8 mouse cellular contexts compared by ENCODE assay signal in the genomic region with DNA sequence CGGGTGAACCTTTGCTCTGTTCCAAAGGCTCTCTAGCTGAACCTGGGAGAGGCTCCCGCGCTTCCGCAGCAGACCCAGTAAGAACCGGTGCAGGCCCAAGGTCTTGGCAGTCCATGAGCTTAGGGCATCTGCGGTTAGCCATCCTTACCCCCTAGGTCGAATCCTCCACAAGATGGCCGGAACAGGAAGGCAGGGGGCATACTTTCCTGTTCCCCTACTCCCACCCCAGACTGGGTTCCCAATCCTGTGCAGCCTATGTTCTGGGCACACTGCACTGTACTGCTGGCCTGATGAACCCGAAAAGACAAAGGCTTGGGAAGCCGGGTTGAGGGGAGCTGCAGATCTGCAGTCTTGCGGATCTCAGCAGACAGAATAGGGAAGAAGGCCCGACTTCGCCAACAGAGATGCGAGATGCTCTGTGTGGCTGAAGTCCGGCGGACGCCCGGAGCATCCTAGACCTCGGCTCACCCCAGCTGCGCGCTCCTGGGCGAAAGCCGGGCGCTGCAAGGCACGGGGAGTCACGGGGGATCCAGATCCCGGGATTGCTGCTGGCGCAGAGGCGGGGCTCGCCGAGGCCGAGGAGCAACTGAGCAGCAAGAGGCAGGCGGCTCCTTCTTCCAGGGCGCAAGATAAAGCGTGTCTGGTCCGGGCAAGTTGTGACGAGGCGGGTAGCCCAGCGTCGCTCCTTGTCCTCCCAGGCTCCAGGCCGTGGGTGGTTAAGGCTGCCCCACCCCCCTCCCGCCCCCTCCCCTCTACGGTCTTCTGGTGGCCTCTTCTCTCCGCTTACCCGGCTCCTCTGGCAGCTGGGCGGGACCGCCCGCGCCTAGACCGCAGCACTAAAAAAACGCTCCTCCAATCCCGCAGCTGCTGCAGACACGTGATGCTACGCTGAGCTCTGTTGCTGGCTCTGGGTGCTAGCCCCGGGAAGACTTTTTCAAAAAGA. TPM values are rescaled to one million over a fixed set of nuclear protein-coding genes. Genes with fewer than 3 reads are reported as not detected.
DNase-seq lines count a peak whose midpoint lies in the region; ATAC-seq lines count a peak whose summit lies in the region.

Gene Dzip1, minus strand, starts transcription at position 788 of the 943 bp plus-strand sequence.

- WGBS in embryonic facial prominence, embryonic 14.5 days, result under 1% methylated on average over 40 of the region's 55 CpGs
- under 1% methylated on average over 55 of the region's 55 CpGs for WGBS in heart, embryonic 10.5 days
- WGBS in kidney, embryonic 14.5 days, result 1% methylated on average over 47 of the region's 55 CpGs

- H3K4me1 ChIP-seq in embryonic facial prominence, embryonic 14.5 days (ENCODE audit: control insufficient read depth, insufficient read depth, low read length), result peaks cover 36% of the 10 kb centered on the region
- H3K4me1 ChIP-seq in heart, embryonic 10.5 days, result peaks cover 33% of the 10 kb centered on the region
- peaks cover 16% of the 10 kb centered on the region for H3K4me1 ChIP-seq in kidney, embryonic 14.5 days (ENCODE audit: control insufficient read depth, insufficient read depth, low read length)

- H3K36me3 ChIP-seq in embryonic facial prominence, embryonic 14.5 days (ENCODE audit: control insufficient read depth, insufficient read depth, low read length), result peaks cover 10% of the 10 kb centered on the region; the same call in 1 of the 2 replicates
- H3K36me3 ChIP-seq in heart, embryonic 10.5 days, result peaks cover 4% of the 10 kb centered on the region; the same call in 1 of the 2 replicates
- peaks cover 5% of the 10 kb centered on the region; the same call in 1 of the 2 replicates for H3K36me3 ChIP-seq in kidney, embryonic 14.5 days (ENCODE audit: control insufficient read depth, insufficient read depth, low read length)

- peak within 1 kb of the TSS; percentile 92 for H3K4me2 ChIP-seq in embryonic facial prominence, embryonic 14.5 days (ENCODE audit: low read depth, low read length)
- peak within 1 kb of the TSS; percentile 53 for H3K4me2 ChIP-seq in kidney, embryonic 14.5 days (replicated peaks; ENCODE audit: low read depth, low read length)

- DNase-seq in B cell, adult 2 months, result peak; percentile 44 to 57
- DNase-seq in adrenal gland, postnatal 25 days, result peak; percentile 70
- DNase-seq in embryonic facial prominence, embryonic 14.5 days (ENCODE audit: low spot score), result peak; percentile 95
- DNase-seq in heart, embryonic 10.5 days (ENCODE audit: low spot score), result peak; percentile 89
- peak; percentile 56 for DNase-seq in liver
- peak; percentile 66 for DNase-seq in testis, postnatal 10 days (ENCODE audit: low spot score)

- peak; percentile 97 for ATAC-seq in embryonic facial prominence, embryonic 14.5 days (ENCODE audit: low read depth)
- ATAC-seq in kidney, embryonic 14.5 days (ENCODE audit: low FRiP score, low TSS enrichment), result peak; percentile 95
- ATAC-seq in monocyte, adult 5-6 weeks (replicated peaks; ENCODE audit: insufficient number of reproducible peaks, low FRiP score, low TSS enrichment, poor library complexity, severe bottlenecking), result peak; percentile 24; the same call in 1 of the 2 replicates

- H3K27ac ChIP-seq in embryonic facial prominence, embryonic 14.5 days (replicated peaks; ENCODE audit: low read depth, low read length), result peak within 1 kb of the TSS; percentile 93
- peak within 1 kb of the TSS; percentile 89 for H3K27ac ChIP-seq in heart, embryonic 10.5 days
- H3K27ac ChIP-seq in kidney, embryonic 14.5 days (ENCODE audit: low read depth, low read length), result peak within 1 kb of the TSS; percentile 63

- H3K9me3 ChIP-seq in embryonic facial prominence, embryonic 14.5 days (ENCODE audit: control insufficient read depth, low read length), result no peaks in the 10 kb centered on the region
- no peaks in the 10 kb centered on the region for H3K9me3 ChIP-seq in heart, embryonic 10.5 days
- H3K9me3 ChIP-seq in kidney, embryonic 14.5 days (ENCODE audit: control insufficient read depth, low read length), result no peaks in the 10 kb centered on the region

- peak within 1 kb of the TSS; percentile 73 for H3K4me3 ChIP-seq in embryonic facial prominence, embryonic 14.5 days (ENCODE audit: low read depth, low read length)
- peak within 1 kb of the TSS; percentile 81 for H3K4me3 ChIP-seq in heart, embryonic 10.5 days
- peak within 1 kb of the TSS; percentile 54 for H3K4me3 ChIP-seq in kidney, embryonic 14.5 days (ENCODE audit: low read length)

- peak within 1 kb of the TSS; percentile 86 for H3K9ac ChIP-seq in embryonic facial prominence, embryonic 14.5 days (ENCODE audit: low read depth, low read length)
- H3K9ac ChIP-seq in kidney, embryonic 14.5 days (ENCODE audit: low read depth, low read length), result peak within 1 kb of the TSS; percentile 65

- H3K27me3 ChIP-seq in embryonic facial prominence, embryonic 14.5 days (replicated peaks; ENCODE audit: control insufficient read depth, insufficient read depth, low read length), result no peaks in the 10 kb centered on the region
- peaks cover 20% of the 10 kb centered on the region for H3K27me3 ChIP-seq in heart, embryonic 10.5 days (ENCODE audit: insufficient read depth, poor library complexity, severe bottlenecking)
- H3K27me3 ChIP-seq in kidney, embryonic 14.5 days (ENCODE audit: control insufficient read depth, insufficient read depth, low read length), result peaks cover 8% of the 10 kb centered on the region

RNA-seq across cellular contexts. Expression of gene Dzip1, which starts in this region (rescaled TPM):
- 16.0 and 22.7 TPM in 2 replicates for total RNA-seq in adrenal gland, postnatal 25 days (2021)
- 20.0 and 23.3 TPM in 2 replicates for polyA plus RNA-seq in embryonic facial prominence, embryonic 14.5 days (2014; fragmentation: Nextera tagmentation; extraction: Ambion mirVana)
- polyA plus RNA-seq in heart, embryonic 10.5 days (2016; fragmentation: Nextera tagmentation; extraction: Ambion mirVana), result 8.8 and 15.3 TPM in 2 replicates
- polyA plus RNA-seq in kidney, embryonic 14.5 days (2014; fragmentation: Nextera tagmentation; extraction: Ambion mirVana), result 21.4 and 26.7 TPM in 2 replicates
- total RNA-seq in monocyte, adult 5-6 weeks (2017), result 0.67 to 1.1 TPM (median 0.68 TPM) in 3 replicates

Comparison
In these comparisons a context has a peak if more than half of its experiments do, and no peak if none do; other contexts are left out.
1. Peak in every context shown above with its lines: DNase-seq, ATAC-seq, H3K4me3 ChIP-seq and H3K27ac ChIP-seq.
2. ATAC-seq: peak in every context shown above with its lines; median percentile 97 in embryonic facial prominence, embryonic 14.5 days; 95 in kidney, embryonic 14.5 days; 24 in monocyte, adult 5-6 weeks.